Mouse (Mus musculus) fat pad, adult 2 months (tissue): Measurements from ENCODE around the gene Tk2.
"Not testable (repeated sequence)": the region's sequence is repeated elsewhere in the genome, so short reads cannot be mapped to it uniquely, and the experiment has no call there.

Source experiments
- DNase-seq: peaks from one replicate; pipeline ENCODE4 v3.0.0-alpha.2; 2011; ENCODE audit warnings: low read depth, low spot score; ENCODE audit errors: extremely low read depth

The Tk2 gene

GRCm38 (mm10) chr8:104248276-104248675 is at the start of gene Tk2:
TSS of gene Tk2 (minus strand) at chr8:104248558.
- DNase-seq: no peak

- no peak for DNase-seq
Measured at GRCm38 (mm10) chr8:104294396-104294795, 46.0 kb upstream of the Tk2 start.

- DNase-seq: not testable (repeated sequence)
Measured at GRCm38 (mm10) chr8:104293081-104293480, 44.7 kb upstream of the Tk2 start, which contains the start of gene Cmtm2a. TSS of gene Cmtm2a (minus strand) at chr8:104293181.

- DNase-seq: no peak
Measured at GRCm38 (mm10) chr8:104268937-104269440, 20.6 kb upstream of the Tk2 start.

- DNase-seq: no peak
Measured at GRCm38 (mm10) chr8:104268368-104268767, 20.0 kb upstream of the Tk2 start.

- DNase-seq: not testable (repeated sequence)
Measured at GRCm38 (mm10) chr8:104264271-104264935, 16.0 kb upstream of the Tk2 start.

- DNase-seq: not testable (repeated sequence)
Measured at GRCm38 (mm10) chr8:104261802-104262201, 13.4 kb upstream of the Tk2 start.

- no peak for DNase-seq
Measured at GRCm38 (mm10) chr8:104253016-104253415, 4.7 kb upstream of the Tk2 start.

GRCm38 (mm10) chr8:104251461-104251860 is 3.1 kb upstream of the Tk2 start:
- DNase-seq: no peak

- no peak for DNase-seq
Measured at GRCm38 (mm10) chr8:104250439-104251367, 2.3 kb upstream of the Tk2 start, which contains the start of gene Cklf. TSS of gene Cklf (plus strand) at chr8:104250861.

- no peak for DNase-seq
Measured at GRCm38 (mm10) chr8:104249442-104249996, 1.2 kb upstream of the Tk2 start.

GRCm38 (mm10) chr8:104247908-104248275 is 466 bp downstream of the Tk2 start:
- no peak for DNase-seq

- DNase-seq: no peak
Measured at GRCm38 (mm10) chr8:104247054-104247907, 1.1 kb downstream of the Tk2 start.

GRCm38 (mm10) chr8:104246621-104247020 is 1.7 kb downstream of the Tk2 start:
- DNase-seq: no peak

- no peak for DNase-seq
Measured at GRCm38 (mm10) chr8:104242038-104242644, 6.2 kb downstream of the Tk2 start.

GRCm38 (mm10) chr8:104239418-104239861 is 8.9 kb downstream of the Tk2 start:
- no peak for DNase-seq

- no peak for DNase-seq
Measured at GRCm38 (mm10) chr8:104234573-104234972, 13.8 kb downstream of the Tk2 start.

GRCm38 (mm10) chr8:104232919-104233318 is 15.4 kb downstream of the Tk2 start:
- DNase-seq: no peak

- no peak for DNase-seq
Measured at GRCm38 (mm10) chr8:104232039-104232438, 16.3 kb downstream of the Tk2 start.

- DNase-seq: no peak
Measured at GRCm38 (mm10) chr8:104230377-104230776, 18.0 kb downstream of the Tk2 start.
